Mouse (Mus musculus): ENCODE measurements around the gene Mreg. TPM values are rescaled to one million over a fixed set of nuclear protein-coding genes. Genes with fewer than 3 reads are reported as not detected.

The Mreg gene
- polyA plus RNA-seq, 1 experiment from 2014 or later, result 38.8 TPM

DNA sequence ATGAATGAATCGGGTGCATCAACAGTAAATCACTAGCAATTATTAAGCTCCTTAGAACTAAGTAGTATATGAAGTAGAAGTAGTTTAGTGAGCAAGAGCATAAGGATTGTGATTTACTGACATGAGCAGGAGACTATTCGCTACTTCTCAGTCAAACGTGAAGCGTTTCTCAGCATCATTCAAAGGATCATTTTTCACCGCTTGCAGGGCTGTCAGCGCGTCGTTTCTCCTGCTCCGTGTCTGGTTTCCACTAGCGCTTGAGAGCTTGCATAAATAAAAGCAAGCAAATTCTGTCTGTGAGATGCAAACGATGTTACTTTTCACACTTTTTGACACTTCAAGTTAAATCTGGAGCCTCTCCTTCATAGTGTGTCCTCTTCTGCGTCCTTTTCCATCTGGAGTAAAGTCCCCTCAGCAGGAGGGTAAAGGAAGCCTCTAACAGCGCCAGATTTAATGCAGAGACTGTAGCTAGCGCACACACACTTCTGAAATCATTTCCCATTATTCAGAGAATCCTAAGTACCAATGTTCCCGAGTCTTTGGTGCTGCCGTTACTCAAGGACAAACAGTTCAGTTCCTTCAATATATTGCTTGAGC is 23.9 kb downstream of the Mreg start:
- no peak overlapping the region for H3K4me3 ChIP-seq (ENCODE audit: low read depth, low read length)
- no peak overlapping the region for H3K27ac ChIP-seq (ENCODE audit: low read depth, low read length)
- no peak overlapping the region for H3K9ac ChIP-seq (ENCODE audit: low read length)
- no peaks in the 10 kb centered on the region for H3K36me3 ChIP-seq (ENCODE audit: control insufficient read depth, insufficient read depth, low read length)
- WGBS, result 62% methylated on average over 16 of the region's 16 CpGs
- DNase-seq (ENCODE audit: low spot score) (no peak), ATAC-seq (ENCODE audit: insufficient read depth, low FRiP score, low TSS enrichment) (no peak)
- H3K9me3 ChIP-seq (ENCODE audit: control insufficient read depth, low read length), result no peaks in the 10 kb centered on the region
- H3K4me1 ChIP-seq (ENCODE audit: control insufficient read depth, insufficient read depth, low read length), result peaks cover 5% of the 10 kb centered on the region; the same call in 1 of the 2 replicates
- H3K27me3 ChIP-seq (ENCODE audit: control insufficient read depth, insufficient read depth, low read length), result no peaks in the 10 kb centered on the region
- no peak overlapping the region for H3K4me2 ChIP-seq (ENCODE audit: low read depth)

DNA sequence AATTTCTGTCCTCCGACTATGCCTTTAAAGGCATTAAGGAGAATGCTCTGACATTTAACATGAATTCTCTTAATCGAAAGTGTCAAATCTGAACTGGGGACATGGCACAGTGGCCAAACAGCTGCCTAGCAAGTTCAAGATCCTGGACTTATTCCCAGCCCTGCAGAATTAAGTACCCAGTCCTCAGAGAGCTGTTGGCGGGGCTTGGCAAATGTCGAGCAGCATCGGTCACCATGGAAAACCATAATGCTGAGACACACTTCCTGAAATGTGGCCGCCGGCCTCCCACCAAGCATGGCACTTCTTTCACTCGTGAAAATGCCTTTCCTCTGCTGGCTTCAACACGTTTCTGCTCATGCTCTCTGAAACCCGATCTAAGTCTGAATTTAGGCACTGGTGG is 24.6 kb downstream of the Mreg start:
- H3K9me3 ChIP-seq (ENCODE audit: control insufficient read depth, low read length), result no peaks in the 10 kb centered on the region
- no peak overlapping the region for H3K4me2 ChIP-seq (ENCODE audit: low read depth)
- H3K27me3 ChIP-seq (ENCODE audit: control insufficient read depth, insufficient read depth, low read length), result no peaks in the 10 kb centered on the region
- H3K36me3 ChIP-seq (ENCODE audit: control insufficient read depth, insufficient read depth, low read length), result no peaks in the 10 kb centered on the region
- 75% methylated on average over 10 of the region's 10 CpGs for WGBS
- no peak for DNase-seq (ENCODE audit: low spot score)
- no peak overlapping the region for H3K27ac ChIP-seq (ENCODE audit: low read depth, low read length)
- no peak overlapping the region for H3K9ac ChIP-seq (ENCODE audit: low read length)
- H3K4me3 ChIP-seq (ENCODE audit: low read depth, low read length), result no peak overlapping the region
- H3K4me1 ChIP-seq (ENCODE audit: control insufficient read depth, insufficient read depth, low read length), result peaks cover 11% of the 10 kb centered on the region
- ATAC-seq (ENCODE audit: insufficient read depth, low FRiP score, low TSS enrichment), result no peak

GRCm38 (mm10) chr1:72186151-72186550 is 26.0 kb downstream of the Mreg start:
- H3K27me3 ChIP-seq (ENCODE audit: control insufficient read depth, insufficient read depth, low read length), result no peaks in the 10 kb centered on the region
- no peak for ATAC-seq (ENCODE audit: insufficient read depth, low FRiP score, low TSS enrichment)
- no peaks in the 10 kb centered on the region for H3K36me3 ChIP-seq (ENCODE audit: control insufficient read depth, insufficient read depth, low read length)
- no peak for DNase-seq (ENCODE audit: low spot score)
- peaks cover 11% of the 10 kb centered on the region for H3K4me1 ChIP-seq (ENCODE audit: control insufficient read depth, insufficient read depth, low read length)
- H3K9ac ChIP-seq (ENCODE audit: low read length), result no peak overlapping the region
- WGBS, result 86% methylated on average over 5 of the region's 5 CpGs
- no peak overlapping the region for H3K27ac ChIP-seq (ENCODE audit: low read depth, low read length)
- H3K4me2 ChIP-seq (ENCODE audit: low read depth), result no peak overlapping the region
- no peak overlapping the region for H3K4me3 ChIP-seq (ENCODE audit: low read depth, low read length)
- no peaks in the 10 kb centered on the region for H3K9me3 ChIP-seq (ENCODE audit: control insufficient read depth, low read length)

DNA sequence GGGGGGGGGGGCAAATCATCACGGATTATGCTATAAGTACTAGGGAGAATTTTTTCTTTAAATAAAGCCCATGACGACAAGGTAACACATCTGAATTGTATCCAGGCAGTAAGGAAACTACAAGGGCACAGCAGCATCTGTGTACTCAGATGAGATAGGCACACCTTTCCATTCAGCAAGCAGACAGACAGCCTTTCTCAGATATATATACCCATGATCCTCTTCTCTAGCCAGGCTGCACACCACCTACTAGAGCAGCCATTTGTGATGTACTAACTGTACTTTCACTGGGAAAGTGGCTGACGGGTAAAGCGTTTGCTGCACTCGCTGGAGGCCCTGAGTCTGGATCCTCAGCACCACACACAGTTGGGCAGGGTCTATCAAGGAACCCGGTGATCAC is 28.6 kb downstream of the Mreg start:
- 58% methylated on average over 6 of the region's 6 CpGs for WGBS
- no peaks in the 10 kb centered on the region for H3K27me3 ChIP-seq (ENCODE audit: control insufficient read depth, insufficient read depth, low read length)
- no peaks in the 10 kb centered on the region for H3K36me3 ChIP-seq (ENCODE audit: control insufficient read depth, insufficient read depth, low read length)
- H3K9me3 ChIP-seq (ENCODE audit: control insufficient read depth, low read length), result no peaks in the 10 kb centered on the region
- no peak for DNase-seq (ENCODE audit: low spot score)
- H3K27ac ChIP-seq (ENCODE audit: low read depth, low read length), result no peak overlapping the region
- H3K9ac ChIP-seq (ENCODE audit: low read length), result no peak overlapping the region
- peaks cover 11% of the 10 kb centered on the region for H3K4me1 ChIP-seq (ENCODE audit: control insufficient read depth, insufficient read depth, low read length)
- no peak overlapping the region for H3K4me2 ChIP-seq (ENCODE audit: low read depth)
- peak; percentile 31; the same call in 1 of the 2 replicates for ATAC-seq (ENCODE audit: insufficient read depth, low FRiP score, low TSS enrichment)
- H3K4me3 ChIP-seq (ENCODE audit: low read depth, low read length), result no peak overlapping the region

GRCm38 (mm10) chr1:72182930-72183499 is 29.1 kb downstream of the Mreg start:
- WGBS, result 7% methylated on average over 13 of the region's 13 CpGs
- H3K4me3 ChIP-seq (ENCODE audit: low read depth, low read length), result no peak overlapping the region
- DNase-seq (ENCODE audit: low spot score) (peak; percentile 38), ATAC-seq (ENCODE audit: insufficient read depth, low FRiP score, low TSS enrichment) (peak; percentile 72)
- H3K4me1 ChIP-seq (ENCODE audit: control insufficient read depth, insufficient read depth, low read length), result peaks cover 7% of the 10 kb centered on the region
- no peaks in the 10 kb centered on the region for H3K27me3 ChIP-seq (ENCODE audit: control insufficient read depth, insufficient read depth, low read length)
- H3K9ac ChIP-seq (ENCODE audit: low read length), result no peak overlapping the region
- H3K4me2 ChIP-seq (ENCODE audit: low read depth), result peak overlapping the region; percentile 26; the same call in 1 of the 2 replicates
- no peak overlapping the region for H3K27ac ChIP-seq (ENCODE audit: low read depth, low read length)
- H3K9me3 ChIP-seq (ENCODE audit: control insufficient read depth, low read length), result no peaks in the 10 kb centered on the region
- H3K36me3 ChIP-seq (ENCODE audit: control insufficient read depth, insufficient read depth, low read length), result no peaks in the 10 kb centered on the region

- H3K9me3 ChIP-seq (ENCODE audit: control insufficient read depth, low read length), result no peaks in the 10 kb centered on the region
- no peak overlapping the region for H3K4me2 ChIP-seq (ENCODE audit: low read depth)
- ATAC-seq (ENCODE audit: insufficient read depth, low FRiP score, low TSS enrichment) (no peak), DNase-seq (ENCODE audit: low spot score) (no peak)
- H3K36me3 ChIP-seq (ENCODE audit: control insufficient read depth, insufficient read depth, low read length), result no peaks in the 10 kb centered on the region
- H3K27me3 ChIP-seq (ENCODE audit: control insufficient read depth, insufficient read depth, low read length), result no peaks in the 10 kb centered on the region
- H3K4me3 ChIP-seq (ENCODE audit: low read depth, low read length), result no peak overlapping the region
- 91% methylated on average over 7 of the region's 7 CpGs for WGBS
- H3K9ac ChIP-seq (ENCODE audit: low read length), result no peak overlapping the region
- H3K4me1 ChIP-seq (ENCODE audit: control insufficient read depth, insufficient read depth, low read length), result peaks cover 7% of the 10 kb centered on the region
- no peak overlapping the region for H3K27ac ChIP-seq (ENCODE audit: low read depth, low read length)
These were observed 32.2 kb downstream of the Mreg start for GRCm38 (mm10) chr1:72179947-72180346.

DNA sequence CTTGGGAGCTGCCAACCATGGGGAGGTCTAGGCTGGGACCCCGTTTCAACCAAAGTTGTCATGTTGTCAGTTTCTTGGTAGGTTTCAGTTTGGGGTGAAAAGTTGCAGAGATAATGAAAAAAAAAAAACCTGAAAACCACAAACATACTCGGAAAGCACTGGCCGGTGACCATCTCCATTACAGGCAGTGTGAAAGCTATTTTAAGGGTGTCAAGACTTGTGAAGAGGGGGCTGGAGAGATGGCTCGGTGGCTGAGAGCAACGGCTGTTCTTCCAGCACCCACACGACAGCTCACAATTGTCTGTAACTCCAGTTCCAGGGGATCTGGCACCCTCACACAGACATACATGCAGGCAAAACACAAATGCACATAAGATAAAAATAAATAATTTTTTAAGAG is 35.9 kb downstream of the Mreg start:
- Histone ChIP-seq H3K36me3 (ENCODE audit: control insufficient read depth, insufficient read depth, low read length) (no peaks in the 10 kb centered on the region), H3K27me3 (ENCODE audit: control insufficient read depth, insufficient read depth, low read length) (no peaks in the 10 kb centered on the region), H3K4me1 (ENCODE audit: control insufficient read depth, insufficient read depth, low read length) (no peaks in the 10 kb centered on the region; the same call in 1 of the 2 replicates), H3K9me3 (ENCODE audit: control insufficient read depth, low read length) (no peaks in the 10 kb centered on the region), H3K27ac (ENCODE audit: low read depth, low read length) (no peak overlapping the region), H3K9ac (ENCODE audit: low read length) (no peak overlapping the region), H3K4me3 (ENCODE audit: low read depth, low read length) (no peak overlapping the region), H3K4me2 (ENCODE audit: low read depth) (no peak overlapping the region)
- DNase-seq (ENCODE audit: low spot score) (no peak), ATAC-seq (ENCODE audit: insufficient read depth, low FRiP score, low TSS enrichment) (no peak)
- 70% methylated on average over 6 of the region's 6 CpGs for whole genome bisulfite sequencing

DNA sequence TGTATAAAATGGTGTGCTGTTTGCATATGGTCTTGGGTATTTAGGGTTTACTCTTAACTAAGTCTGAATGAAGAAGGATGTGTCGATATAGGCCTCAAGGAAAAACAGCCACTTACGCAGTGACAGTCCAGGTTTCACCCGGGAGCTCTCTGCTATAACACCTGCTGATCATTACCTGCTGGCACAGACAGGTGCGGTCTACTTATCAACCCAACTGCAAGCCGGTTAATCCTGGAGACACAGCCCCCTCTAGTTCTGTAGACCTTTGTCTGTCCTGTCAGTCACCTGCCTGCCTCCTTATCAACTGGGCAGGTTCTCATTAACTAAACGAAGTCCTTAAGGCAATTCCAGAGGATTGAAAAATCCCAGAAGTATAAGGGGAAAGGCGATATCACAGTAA is 37.9 kb downstream of the Mreg start:
- H3K27ac ChIP-seq (ENCODE audit: low read depth, low read length), result no peak overlapping the region
- H3K9ac ChIP-seq (ENCODE audit: low read length), result no peak overlapping the region
- H3K27me3 ChIP-seq (ENCODE audit: control insufficient read depth, insufficient read depth, low read length), result no peaks in the 10 kb centered on the region
- no peak overlapping the region for H3K4me3 ChIP-seq (ENCODE audit: low read depth, low read length)
- ATAC-seq (ENCODE audit: insufficient read depth, low FRiP score, low TSS enrichment), result no peak
- H3K4me2 ChIP-seq (ENCODE audit: low read depth), result no peak overlapping the region
- no peaks in the 10 kb centered on the region for H3K9me3 ChIP-seq (ENCODE audit: control insufficient read depth, low read length)
- no peak for DNase-seq (ENCODE audit: low spot score)
- no peaks in the 10 kb centered on the region for H3K36me3 ChIP-seq (ENCODE audit: control insufficient read depth, insufficient read depth, low read length)
- H3K4me1 ChIP-seq (ENCODE audit: control insufficient read depth, insufficient read depth, low read length), result no peaks in the 10 kb centered on the region; the same call in 1 of the 2 replicates
- 81% methylated on average over 7 of the region's 7 CpGs for WGBS

GRCm38 (mm10) chr1:72173402-72174051 is 38.6 kb downstream of the Mreg start:
- DNase-seq (ENCODE audit: low spot score) (no peak), ATAC-seq (ENCODE audit: insufficient read depth, low FRiP score, low TSS enrichment) (no peak)
- no peak overlapping the region for H3K4me3 ChIP-seq (ENCODE audit: low read depth, low read length)
- no peaks in the 10 kb centered on the region for H3K36me3 ChIP-seq (ENCODE audit: control insufficient read depth, insufficient read depth, low read length)
- H3K27me3 ChIP-seq (ENCODE audit: control insufficient read depth, insufficient read depth, low read length), result no peaks in the 10 kb centered on the region
- H3K27ac ChIP-seq (ENCODE audit: low read depth, low read length), result no peak overlapping the region
- H3K9ac ChIP-seq (ENCODE audit: low read length), result no peak overlapping the region
- H3K9me3 ChIP-seq (ENCODE audit: control insufficient read depth, low read length), result no peaks in the 10 kb centered on the region
- H3K4me2 ChIP-seq (ENCODE audit: low read depth), result no peak overlapping the region
- 66% methylated on average over 8 of the region's 8 CpGs for WGBS
- H3K4me1 ChIP-seq (ENCODE audit: control insufficient read depth, insufficient read depth, low read length), result no peaks in the 10 kb centered on the region; the same call in 1 of the 2 replicates

Measured in neural tube, embryonic 11.5 days (tissue).